Mouse (Mus musculus) lung, adult 2 months (tissue): ENCODE data around the gene Saa4.

Source experiments
- CTCF ChIP-seq: fragments of 200-500 bp; IDR thresholded peaks from 2 replicates; pipeline ENCODE4 v1.5.1; 2011; ENCODE audit warnings: mild to moderate bottlenecking, low read length, control low read depth; ENCODE audit not compliant: insufficient read depth
- POLR2A ChIP-seq: fragments of 200-500 bp; IDR thresholded peaks from 2 replicates; pipeline ENCODE4 v1.6.1; 2011; ENCODE audit warnings: low read depth, mild to moderate bottlenecking, control low read depth, low read length, borderline replicate concordance; ENCODE audit errors: extremely low read depth

DNA sequence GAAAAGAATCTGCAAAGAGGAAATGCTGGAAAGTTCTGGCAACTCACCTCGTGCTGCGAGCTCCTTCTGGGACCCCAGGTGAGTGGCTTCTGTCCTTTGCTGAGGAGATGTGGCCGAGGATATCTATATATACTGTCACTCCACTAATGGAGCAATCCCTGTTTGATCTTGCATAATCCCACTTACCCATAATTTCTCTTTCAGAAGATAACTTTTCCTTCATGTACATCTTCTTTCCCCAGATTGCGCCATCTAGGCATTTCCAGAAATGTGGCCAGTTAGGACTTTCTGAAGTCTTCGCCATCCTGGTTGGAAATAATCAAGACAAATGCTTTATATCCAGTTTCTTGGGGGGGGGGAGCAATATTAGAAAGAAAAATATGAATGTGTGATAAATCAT lies 16.8 kb downstream of the Saa4 start, which contains the start of gene Saa3:
- TF ChIP-seq CTCF (no peak), POLR2A (no peak)
